Mouse (Mus musculus): Measurements from ENCODE around the gene Abhd6. TPM values are rescaled to one million over a fixed set of nuclear protein-coding genes. Genes with fewer than 3 reads are reported as not detected.
A peak's percentile ranks its signal among the peaks of the same experiment; 100 is the strongest.

The Abhd6 gene
- 10 to 100 TPM; 77.1 to 78.0 TPM for total RNA-seq (2021)
- long read RNA-seq, experiment 1, transcript Abhd6-202 (9 exons, 2,226 nt) = major isoform, 72 of 134 reads
- long read RNA-seq, experiment 1, partial matches to known transcripts = 6 of 134 reads
- long read RNA-seq, experiment 1, other reads (novel, unspliced or antisense) = 52 of 134 reads
- long read RNA-seq, experiment 2, transcript Abhd6-202 (9 exons, 2,226 nt) = major isoform, 82 of 150 reads
- long read RNA-seq, experiment 2, partial matches to known transcripts = 12 of 150 reads
- long read RNA-seq, experiment 2, other reads (novel, unspliced or antisense) = 50 of 150 reads

DNA sequence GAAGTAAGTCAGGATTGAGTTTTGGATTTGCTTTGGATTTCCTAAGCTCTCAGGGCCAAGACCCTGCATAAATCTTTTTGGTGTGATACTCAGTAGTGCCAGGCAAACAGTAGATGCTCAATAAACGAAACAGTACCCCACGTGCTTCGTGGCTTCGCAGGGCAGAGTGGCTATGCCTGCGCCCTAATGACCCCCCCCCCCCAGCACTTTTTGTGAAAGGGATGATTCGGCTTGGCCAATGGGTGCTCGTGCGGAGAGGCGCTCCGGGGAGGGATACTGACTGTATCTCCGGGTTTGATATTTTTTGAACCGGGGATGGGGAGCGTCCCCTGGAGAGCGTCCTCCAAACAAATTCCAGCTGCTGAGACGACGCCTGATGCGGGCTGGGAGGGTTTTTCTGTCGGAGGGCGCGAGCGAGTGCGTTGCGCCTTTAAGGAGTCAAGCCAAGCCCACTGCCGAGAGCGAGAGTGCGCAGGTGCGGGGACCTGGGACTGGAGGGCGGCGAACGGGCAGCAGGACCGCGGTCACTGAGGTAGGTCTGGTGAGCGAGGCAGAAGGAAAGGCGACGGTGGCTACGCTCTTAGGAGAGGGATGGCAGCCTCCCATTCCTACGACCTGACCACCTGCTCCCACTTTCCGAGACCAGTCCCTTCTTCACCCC, at the start of gene Abhd6:
Gene Abhd6 (plus strand): TSS at position 471 of the 661 bp plus-strand sequence.
- peak within 1 kb of the TSS; percentile 86 for H3K4me3 ChIP-seq
- DNase-seq (ENCODE audit: low spot score in 2 of 2) = peak; percentile 82 to 86
- no peak for TF ChIP-seq CTCF (conservative IDR thresholded peaks at IDR 0.05)
- H3K27ac ChIP-seq = peak within 1 kb of the TSS; percentile 95

DNA sequence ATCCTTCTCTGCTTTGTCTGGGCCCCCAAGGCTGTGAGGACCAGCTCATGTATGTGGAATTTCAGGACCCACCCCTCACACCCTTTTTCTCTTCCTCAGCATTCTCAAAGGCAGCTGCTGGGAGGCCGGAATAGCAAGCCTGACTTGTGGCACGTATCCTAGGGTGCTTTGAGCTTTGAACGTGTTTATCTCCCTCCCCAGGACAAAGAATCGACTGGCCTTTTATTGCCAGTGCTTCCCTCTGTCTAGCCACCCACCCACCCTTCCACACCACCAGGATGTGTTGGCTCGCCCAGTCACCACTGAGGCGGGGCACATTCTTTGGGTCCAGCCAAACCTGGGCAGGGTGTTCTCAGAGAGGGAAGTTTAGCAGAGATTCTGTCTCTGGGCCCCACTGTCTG, 48.6 kb upstream of the Abhd6 start:
- no peak for TF ChIP-seq CTCF (conservative IDR thresholded peaks at IDR 0.05)
- Histone ChIP-seq H3K27ac (peak overlapping the region; percentile 70), H3K4me3 (no peak overlapping the region)
- no peak for DNase-seq (ENCODE audit: low spot score in 2 of 2)

DNA sequence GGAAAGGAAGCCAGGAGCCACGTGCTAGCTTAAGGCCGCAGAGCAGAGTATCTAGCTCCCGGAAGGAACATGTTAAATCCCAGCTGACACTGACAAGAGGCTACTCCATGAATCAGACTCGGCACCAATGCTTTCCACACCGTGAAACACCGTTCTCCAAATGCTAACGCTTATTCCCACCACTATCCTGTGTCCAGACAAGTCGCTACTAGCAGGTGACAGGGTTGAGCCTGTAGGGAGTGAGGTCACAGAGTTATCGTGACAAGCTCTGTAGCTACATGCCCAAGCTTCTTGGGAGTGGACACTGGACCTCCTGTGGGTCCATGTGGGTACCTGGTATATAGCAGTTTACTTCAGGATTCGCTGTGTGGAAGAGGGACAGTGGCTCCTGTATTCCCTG, 46.3 kb upstream of the Abhd6 start:
- TF ChIP-seq CTCF (conservative IDR thresholded peaks at IDR 0.05) = no peak
- DNase-seq (ENCODE audit: low spot score in 2 of 2) = no peak
- no peak overlapping the region for H3K27ac ChIP-seq

DNA sequence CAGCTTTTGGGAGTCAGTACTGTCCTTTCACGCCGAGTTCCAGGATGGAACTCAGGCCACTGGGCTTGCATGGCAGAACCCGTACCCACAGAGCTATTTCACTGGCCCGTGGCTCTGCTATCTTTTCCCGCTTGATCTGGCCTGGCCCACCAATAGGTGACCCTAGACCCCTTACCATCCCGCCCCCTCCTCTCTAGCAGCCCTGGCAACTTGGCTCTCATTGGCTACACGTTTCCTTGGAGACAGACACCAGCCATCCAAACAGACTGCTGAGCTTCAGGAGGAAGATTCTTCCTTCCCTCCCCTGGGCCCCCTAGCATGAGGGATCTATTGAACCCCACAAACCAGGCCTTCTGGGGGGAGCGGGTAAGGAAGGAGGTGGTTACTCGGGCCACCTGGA, 45.7 kb upstream of the Abhd6 start, which contains the start of gene Gm45521:
Gene Gm45521 (plus strand): TSS at position 240 of the 400 bp plus-strand sequence.
- TF ChIP-seq CTCF (conservative IDR thresholded peaks at IDR 0.05) = no peak
- Histone ChIP-seq H3K27ac (no peak within 1 kb of the TSS), H3K4me3 (no peak within 1 kb of the TSS)
- no peak for DNase-seq (ENCODE audit: low spot score in 2 of 2)

More for the DNA sequence above, 46.3 kb upstream of the Abhd6 start:
- H3K4me3 ChIP-seq = no peak overlapping the region

DNA sequence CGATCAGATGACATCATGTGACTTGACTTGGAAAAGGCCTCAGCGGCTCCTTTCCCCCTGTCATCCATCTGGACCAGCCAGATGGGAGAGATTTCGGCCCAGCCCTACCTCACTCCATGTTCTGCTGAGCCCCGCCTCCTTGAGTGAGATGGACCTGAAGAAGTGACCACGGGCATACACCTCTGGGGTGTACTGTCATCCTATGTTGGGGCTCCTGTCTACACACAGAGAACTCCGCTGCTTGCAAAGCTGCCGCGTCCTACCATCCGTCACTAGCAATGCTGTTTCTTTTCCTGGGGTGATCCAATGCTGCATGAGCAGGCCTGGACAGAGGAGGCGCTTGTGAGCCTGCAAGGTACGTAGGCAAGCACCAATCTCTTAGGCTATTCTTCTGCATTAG, 42.1 kb upstream of the Abhd6 start:
- TF ChIP-seq CTCF (conservative IDR thresholded peaks at IDR 0.05) = peak; percentile 81
- H3K4me3 ChIP-seq = no peak overlapping the region
- no peak overlapping the region for H3K27ac ChIP-seq
- DNase-seq (ENCODE audit: low spot score in 2 of 2) = peak; percentile 48 to 53

DNA sequence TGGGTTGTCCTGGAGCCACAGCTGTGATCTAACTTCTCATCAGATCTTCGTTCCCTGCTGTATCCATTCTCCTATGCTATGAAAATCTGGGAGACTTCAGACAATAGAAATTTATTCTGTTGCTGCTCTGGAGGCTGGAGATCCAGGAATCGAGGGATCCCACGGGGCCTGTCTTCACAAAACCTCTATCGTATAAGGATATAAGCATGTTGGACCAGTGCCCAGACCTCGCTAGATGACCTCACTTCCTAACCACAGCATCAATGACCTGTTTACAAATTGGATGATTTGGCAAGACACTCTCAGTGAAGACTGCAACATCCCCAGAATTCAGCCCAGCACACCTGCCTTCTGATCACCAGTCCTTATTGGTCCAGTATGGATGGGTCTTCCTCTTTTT, 41.0 kb upstream of the Abhd6 start:
- no peak for TF ChIP-seq CTCF (conservative IDR thresholded peaks at IDR 0.05)
- DNase-seq (ENCODE audit: low spot score in 2 of 2) = no peak
- Histone ChIP-seq H3K4me3 (no peak overlapping the region), H3K27ac (no peak overlapping the region)

DNA sequence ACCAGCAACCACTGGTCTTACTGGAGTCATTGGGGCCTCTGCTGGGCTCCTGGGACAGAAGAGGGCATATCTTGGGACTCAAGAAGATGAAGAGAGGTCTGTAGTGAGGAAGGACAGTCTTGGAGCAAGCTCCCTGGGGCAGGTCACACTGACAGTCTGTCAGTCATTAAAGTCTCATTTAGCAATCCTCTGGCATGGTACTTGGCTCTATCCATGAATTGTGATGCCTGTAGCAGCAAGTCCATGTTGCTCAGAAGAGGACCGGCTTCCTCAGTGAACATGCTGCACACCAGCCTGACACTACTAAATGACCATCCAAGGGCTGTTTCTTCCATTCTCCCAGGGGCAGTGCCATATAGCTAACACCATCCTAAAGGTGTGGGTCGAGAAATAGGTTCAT, 40.1 kb upstream of the Abhd6 start:
- H3K4me3 ChIP-seq = no peak overlapping the region
- H3K27ac ChIP-seq = no peak overlapping the region
- DNase-seq (ENCODE audit: low spot score in 2 of 2) = no peak
- TF ChIP-seq CTCF (conservative IDR thresholded peaks at IDR 0.05) = no peak

DNA sequence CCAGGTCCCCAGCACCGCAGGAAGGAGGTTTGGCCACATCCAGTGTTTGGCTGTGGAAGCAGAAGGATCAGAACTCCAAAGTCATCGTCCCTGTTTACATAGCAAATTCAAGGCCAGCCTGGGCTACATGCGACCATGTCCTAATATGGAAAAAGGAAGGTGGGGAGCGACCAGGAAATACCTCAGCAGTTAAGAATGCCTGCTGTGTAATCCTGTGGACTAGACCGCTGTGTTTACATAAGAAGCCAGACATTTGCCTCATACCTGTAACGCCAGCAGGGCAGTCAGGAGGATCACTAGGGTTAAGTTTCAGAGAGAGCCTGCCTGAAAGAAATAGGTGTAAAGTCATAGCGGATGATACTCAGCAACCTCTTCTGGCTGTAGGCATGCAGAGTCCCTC, 39.5 kb upstream of the Abhd6 start:
- TF ChIP-seq CTCF (conservative IDR thresholded peaks at IDR 0.05) = no peak
- H3K4me3 ChIP-seq = no peak overlapping the region
- no peak for DNase-seq (ENCODE audit: low spot score in 2 of 2)
- no peak overlapping the region for H3K27ac ChIP-seq

DNA sequence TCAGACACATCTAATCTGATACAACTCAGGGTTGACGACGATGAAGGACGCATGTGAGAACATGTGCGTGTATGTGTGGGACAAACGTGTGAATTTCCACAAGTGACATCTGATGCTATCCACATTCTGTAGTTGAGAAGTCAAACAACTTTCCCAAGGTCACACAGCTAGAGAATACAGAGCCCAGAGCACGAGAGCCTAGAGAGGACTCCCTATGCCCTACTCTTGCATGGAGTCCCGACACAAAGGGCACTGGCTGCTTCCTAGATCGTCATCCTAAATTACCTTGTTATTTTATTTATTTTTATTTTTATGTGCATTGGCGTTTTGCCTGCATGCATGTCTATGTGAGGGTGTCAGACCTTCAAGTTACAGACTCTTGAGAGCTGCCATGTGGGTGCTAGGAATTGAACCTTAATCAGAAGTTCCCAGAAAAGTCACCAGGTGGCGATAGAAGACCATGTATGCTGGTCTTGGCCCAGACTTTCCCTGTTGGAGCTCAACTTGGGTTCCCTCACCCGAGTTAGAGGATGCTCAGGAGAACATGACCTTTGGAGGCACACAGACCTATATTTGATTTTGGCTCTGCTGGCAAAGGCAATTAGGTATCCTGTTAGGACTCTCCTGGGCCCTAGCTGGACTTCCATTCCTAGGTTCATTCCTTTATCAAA, 38.3 kb upstream of the Abhd6 start:
- Histone ChIP-seq H3K4me3 (no peak overlapping the region), H3K27ac (no peak overlapping the region)
- peak; percentile 74 to 84 for DNase-seq (ENCODE audit: low spot score in 2 of 2)
- peak; percentile 95 for TF ChIP-seq CTCF (conservative IDR thresholded peaks at IDR 0.05)

DNA sequence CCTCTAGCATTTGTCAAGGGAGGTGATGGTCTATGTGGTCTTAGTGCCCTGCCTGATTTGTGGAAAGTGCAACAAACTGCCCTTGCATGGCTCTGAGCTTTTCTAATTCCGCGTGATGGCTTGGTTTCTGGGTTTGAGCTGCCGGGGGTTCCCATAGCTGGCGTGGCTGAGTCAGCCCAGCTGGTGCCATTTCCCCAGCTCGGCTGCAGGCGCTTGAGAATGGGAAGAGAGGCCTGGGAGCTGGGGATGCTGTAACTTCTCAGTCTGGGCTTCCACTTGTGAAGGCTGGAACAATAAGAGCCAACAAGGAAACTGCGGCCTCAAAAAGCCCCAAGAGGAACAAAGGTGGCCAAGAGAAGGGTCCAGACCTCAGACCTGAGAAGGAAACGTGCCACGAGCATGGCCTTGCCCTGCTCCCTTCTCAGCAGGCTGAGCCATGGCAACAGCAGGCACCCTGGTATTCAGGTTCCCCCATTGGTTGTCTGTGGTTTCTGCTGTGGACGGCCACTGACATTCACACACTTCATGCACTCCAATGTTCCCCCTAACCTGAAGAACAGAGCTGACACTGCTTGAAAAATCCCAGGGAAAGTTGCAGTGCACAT, 30.7 kb upstream of the Abhd6 start:
- Histone ChIP-seq H3K27ac (0 out of 2 replicates have a peak overlapping the region, but pooled peaks have one; percentile 51), H3K4me3 (no peak overlapping the region)
- TF ChIP-seq CTCF (conservative IDR thresholded peaks at IDR 0.05) = no peak
- DNase-seq (ENCODE audit: low spot score in 2 of 2) = peak in 1 of 2 experiments; percentile 29

DNA sequence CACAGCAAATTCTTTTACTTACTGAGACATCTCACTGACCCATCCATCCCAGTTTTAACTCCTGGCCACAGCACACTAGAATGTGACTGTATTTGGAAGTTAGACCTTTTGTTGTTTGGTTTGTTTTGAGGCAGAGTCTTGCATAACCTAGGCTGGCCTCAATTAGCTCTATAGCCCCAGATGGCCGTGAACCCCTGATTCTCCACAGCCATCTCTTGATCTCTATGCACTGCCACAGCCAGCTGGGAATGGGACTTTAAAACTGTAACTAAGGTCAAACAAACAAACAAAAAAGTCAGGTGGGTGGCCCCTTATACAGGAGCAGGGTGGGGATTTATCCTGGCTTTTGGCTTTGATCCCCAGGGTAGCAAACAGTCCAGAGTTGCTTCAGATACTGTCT, 28.1 kb upstream of the Abhd6 start:
- TF ChIP-seq CTCF (conservative IDR thresholded peaks at IDR 0.05) = no peak
- Histone ChIP-seq H3K27ac (no peak overlapping the region), H3K4me3 (no peak overlapping the region)
- no peak for DNase-seq (ENCODE audit: low spot score in 2 of 2)

DNA sequence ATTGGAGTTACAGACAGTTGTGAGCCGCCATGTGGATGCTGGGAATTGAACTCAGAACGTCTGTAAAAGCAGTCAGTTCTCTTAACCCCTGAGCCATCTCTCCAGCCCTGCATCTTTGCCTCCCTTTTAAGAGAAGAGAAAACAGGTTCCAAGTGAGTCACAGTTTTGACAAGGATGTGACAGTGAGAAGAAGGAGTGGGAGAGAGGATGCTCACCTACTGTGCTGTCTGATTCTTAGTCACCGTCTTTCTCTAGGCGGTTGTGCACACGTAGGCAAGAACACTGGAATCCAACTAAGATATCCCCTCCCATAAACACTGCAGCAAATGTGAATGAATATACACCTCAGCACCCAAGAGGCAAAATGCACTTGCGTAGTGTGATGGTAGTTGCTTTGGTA, 27.5 kb upstream of the Abhd6 start:
- H3K4me3 ChIP-seq = no peak overlapping the region
- DNase-seq (ENCODE audit: low spot score in 2 of 2) = no peak
- TF ChIP-seq CTCF (conservative IDR thresholded peaks at IDR 0.05) = no peak
- H3K27ac ChIP-seq = no peak overlapping the region

DNA sequence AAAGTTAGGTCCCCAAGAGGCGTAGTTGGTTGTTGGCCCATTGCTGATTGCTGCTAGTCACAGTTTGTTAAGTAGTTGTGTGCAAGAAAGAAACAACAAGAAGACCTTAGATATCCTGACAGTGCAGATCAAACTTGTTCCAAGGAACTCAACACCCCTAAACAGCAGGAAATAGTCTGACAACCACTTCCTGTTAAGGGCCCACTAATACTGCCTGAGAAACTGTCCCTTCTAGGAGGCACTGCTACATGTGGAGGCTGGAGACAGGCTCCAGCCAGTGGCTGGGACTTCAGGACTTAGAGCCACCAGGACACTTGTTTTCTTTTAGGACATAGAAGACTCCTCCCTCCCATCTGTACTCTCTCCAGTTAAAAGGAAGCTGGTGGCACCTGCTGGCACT, 25.2 kb upstream of the Abhd6 start:
- no peak for DNase-seq (ENCODE audit: low spot score in 2 of 2)
- TF ChIP-seq CTCF (conservative IDR thresholded peaks at IDR 0.05) = no peak
- Histone ChIP-seq H3K27ac (no peak overlapping the region), H3K4me3 (no peak overlapping the region)
